Mouse (Mus musculus) ovary, postnatal 14 days (tissue): Measurements from ENCODE around the gene Adgrv1.
A peak's percentile ranks its signal among the peaks of the same experiment; 100 is the strongest.

Experiments
- DNase-seq: peaks from one replicate; pipeline ENCODE4 v3.0.0; 2022; ENCODE audit warnings: low spot score

The Adgrv1 gene

DNA sequence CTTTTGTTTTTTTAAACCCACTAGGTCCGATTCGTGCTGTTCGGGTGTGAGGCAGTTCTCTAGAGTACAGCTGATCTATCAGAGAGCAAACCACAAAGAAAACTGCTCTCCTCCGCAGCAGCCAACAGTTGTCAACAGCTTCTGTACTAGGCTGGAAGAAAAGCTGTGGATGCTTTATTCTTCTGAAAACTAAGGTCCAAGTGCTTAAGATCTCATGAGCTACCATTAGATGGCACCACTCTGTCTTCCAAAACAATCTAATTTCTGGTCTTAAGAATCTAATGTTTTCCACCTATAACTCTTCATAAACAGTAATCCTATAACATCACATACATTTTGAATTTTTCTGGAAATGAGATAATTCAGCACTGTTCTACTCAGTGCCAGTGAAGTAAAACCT, 22.6 kb downstream of the Adgrv1 start:
- no peak for DNase-seq

DNA sequence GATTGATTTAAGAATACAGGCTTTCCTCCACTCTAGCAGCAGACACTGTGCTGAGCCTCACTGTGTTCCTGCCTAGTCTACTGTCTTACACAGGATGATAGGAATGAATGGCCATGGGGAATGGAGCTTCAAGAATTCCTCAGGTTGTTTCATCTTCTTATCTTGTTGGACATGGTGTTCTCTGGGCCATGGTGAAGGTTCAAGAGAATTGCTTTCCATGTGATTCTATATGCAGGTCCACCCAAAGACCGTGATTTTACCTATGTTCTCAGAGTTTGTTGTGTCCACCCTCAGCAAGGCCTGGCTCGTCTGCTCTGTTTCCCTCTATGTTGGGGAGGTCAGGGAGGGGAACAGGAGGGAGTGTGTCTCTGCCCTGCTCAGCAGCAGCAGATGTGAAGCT, 26.0 kb downstream of the Adgrv1 start:
- no peak for DNase-seq

DNA sequence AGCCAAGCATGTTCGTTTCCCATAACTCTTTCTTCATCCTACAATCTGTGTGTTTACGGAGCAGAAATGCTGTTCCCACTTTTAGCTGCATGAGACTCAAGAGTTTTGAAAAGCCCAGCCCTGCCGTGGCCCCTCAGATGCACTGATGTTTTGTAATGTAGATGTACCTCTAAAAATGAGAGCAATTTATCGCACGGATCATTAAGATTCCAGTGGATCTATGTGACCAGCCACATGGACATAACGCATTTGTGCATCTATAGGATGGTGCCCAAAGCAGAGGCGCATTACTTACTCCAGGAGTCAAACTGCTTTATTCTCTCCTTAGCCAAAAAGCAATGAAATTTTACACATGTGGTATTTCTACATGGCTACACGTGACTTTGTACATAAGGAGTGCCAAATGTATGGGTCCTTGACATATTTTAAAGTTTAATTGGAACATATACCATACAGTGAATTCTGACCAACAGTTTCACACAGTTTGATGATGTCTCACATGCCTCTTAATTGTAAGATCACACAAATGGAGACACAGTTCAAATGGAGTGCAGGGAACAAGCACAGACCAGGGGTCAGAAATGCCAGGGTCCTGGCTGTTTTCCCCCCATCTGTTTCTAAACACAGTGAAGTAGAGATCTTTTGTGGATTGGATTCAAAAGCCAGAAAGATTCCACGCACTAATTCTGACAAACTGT, 35.9 kb downstream of the Adgrv1 start:
- no peak for DNase-seq

DNA sequence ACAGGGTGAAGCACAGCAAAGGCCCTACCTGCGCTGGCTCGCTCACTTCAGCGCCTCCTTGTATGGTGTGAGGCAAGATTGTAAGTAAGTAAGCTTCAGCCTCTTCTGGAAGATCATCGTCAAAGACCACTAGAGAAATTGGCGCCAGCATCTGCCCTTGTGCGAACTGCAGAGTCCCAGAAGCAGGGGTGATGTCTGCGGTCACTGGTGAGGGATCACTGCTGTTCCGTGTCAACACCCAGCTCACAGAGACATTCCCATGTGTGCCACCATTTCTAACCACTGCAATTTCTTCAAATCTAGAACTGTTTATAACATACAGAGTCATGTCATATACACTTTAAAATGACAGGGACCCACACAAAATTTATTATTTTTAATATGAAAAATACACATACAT, 54.3 kb downstream of the Adgrv1 start:
- no peak for DNase-seq

DNA sequence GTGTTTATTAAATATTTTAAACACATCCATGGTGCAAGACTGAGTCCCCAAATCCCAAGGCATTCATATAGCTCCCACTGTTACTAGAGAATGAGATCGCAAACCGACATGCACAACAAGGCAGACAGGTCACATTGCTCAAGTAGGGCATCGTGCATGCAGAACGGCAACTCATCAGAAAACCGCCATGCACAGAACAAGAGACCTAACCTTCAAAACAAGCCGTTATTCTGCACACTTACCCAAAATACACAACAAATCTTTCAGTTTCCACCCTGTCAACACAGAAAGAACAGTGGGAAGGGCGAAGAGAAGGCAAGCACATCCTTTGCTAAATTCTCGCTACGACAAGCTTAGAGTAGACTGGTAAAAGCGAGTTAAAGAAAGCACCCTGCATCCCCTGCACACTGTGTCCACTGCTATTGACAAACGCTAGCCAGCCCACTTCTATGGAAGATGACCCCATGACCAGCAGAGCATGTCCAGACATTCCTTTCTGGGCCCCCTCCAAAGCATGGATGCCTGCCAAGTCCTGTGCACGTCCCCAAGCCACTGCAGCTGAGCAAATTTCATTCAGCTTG, 62.6 kb downstream of the Adgrv1 start:
- peak; percentile 15 for DNase-seq

DNA sequence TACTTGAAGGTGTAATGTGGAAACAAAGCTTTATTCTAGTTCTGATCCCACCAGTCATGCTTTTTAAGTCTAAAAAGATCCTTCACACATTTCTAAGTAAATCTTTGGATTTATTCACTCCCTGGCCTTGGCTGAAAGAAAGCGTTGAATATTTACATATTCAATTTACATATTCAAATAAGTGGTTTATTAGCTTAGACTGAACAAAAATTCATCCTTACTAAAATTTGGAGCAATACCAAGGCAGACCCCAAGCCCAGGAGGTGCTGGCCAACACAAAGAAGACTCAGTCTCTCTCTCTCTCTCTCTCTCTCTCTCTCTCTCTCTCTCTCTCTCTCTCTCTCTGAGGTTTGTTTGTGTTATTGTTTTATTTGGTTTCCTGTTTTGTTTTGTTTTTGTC, 82.9 kb downstream of the Adgrv1 start:
- DNase-seq, result no peak

DNA sequence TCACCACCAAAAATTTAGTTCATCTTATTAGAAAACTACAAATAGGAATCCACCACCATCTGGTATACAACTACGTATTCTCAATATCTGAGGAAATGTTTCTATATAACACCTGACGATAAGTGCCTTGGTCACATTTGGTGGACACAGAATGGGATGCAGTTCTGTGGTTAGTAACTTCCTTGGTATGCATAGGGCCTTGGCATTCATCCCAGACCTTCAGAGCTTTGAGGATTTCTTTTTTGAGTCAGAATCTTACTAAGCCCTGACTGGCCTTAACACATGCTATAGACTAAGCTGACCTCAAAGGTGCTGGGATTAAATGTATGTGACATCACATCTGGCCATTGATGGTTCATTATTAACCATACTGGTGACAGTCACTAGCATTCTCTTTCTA, 98.0 kb downstream of the Adgrv1 start:
- DNase-seq, result no peak

DNA sequence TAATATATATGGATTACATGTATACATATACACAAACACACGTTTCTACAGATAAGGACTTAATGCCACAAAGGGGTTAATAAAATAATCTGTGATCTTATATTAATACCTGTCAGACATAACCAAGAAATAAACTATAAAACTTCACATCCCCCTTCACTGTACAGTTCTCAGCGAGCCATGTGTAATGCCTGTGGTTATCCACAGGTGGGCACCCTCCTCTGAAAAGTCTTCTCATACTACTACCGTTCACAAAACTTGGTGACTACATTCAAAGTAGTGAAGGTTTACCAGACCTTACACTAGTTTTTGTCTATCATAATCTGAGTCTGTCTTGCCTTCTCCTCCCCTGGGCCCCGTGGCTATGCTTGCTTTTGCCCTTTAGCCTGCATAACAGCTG, 106.3 kb downstream of the Adgrv1 start:
- no peak for DNase-seq

DNA sequence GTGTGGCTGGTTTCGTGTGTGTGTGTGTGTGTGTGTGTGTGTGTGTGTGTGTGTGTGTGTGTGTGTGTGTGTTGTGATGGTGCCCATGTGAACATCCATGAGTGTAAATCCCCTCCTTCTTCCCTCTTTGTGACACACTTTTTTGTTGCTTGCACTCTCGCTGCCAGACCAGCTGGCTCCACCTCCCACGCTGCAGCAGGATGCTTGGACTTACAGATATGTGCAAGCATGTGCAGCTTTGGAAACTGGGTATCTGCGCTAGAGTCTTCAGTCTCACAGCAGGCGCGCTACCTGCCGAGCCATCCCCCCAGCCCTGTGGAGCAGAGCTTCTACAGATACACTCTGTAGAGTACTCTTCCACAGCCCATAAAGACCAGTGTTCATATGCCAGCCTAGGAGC, 122.8 kb downstream of the Adgrv1 start:
- DNase-seq, result no peak

DNA sequence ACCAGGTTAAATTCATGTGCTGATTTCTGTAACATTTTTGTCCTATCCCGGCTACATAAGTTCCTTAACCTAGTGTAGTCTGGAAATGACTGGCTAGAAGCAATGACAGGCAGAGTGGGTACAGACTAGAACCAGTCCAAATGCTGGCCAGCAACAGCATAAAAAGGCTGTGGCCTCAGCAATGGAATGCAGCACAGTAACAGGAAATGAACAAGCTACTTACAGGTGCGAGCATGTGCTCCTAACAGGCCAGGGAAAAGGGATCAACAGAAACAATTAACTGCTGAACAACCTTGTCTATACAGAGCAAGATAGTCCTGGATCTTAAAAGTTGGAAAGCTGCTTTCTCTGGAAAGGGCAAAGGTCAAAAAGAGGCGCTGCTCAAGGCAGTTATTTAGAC, 135.9 kb downstream of the Adgrv1 start:
- DNase-seq, result no peak

DNA sequence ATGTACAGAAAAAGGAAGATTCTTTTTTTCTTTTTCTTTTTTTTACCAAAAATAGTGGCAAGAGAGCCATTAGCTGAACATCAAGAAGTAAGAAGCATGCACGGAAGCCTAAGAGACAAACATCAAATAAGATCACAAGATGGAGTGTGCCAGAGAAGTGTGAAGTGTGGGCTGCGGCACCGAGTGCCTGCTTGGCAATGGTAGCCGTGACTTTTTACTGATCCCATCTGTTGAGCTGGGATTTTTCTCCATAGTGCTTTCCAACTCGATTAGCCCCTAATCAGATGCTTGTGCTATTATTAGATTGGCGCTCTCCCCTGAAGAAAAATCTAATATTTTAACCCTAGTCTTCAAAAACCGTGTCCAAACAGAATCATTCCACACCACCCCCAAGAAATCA, 141.0 kb downstream of the Adgrv1 start:
- no peak for DNase-seq

DNA sequence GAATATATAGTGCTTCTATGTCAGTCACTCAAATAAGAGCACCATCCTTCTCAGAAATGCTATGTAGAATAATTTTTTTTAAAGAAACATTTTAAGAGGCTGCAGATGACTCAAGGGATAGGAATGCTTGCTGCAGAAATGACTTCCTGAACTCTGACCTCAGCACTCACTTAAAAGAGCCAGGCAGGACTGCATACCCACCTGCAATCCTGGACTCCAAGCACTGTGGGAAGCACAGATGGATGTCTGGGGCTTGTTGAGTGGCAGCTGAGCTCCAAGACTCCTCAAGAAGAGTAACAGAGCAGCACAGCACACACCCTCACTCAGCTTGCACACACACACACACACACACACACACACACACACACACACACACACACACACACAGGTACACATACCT, 146.0 kb downstream of the Adgrv1 start:
- no peak for DNase-seq

DNA sequence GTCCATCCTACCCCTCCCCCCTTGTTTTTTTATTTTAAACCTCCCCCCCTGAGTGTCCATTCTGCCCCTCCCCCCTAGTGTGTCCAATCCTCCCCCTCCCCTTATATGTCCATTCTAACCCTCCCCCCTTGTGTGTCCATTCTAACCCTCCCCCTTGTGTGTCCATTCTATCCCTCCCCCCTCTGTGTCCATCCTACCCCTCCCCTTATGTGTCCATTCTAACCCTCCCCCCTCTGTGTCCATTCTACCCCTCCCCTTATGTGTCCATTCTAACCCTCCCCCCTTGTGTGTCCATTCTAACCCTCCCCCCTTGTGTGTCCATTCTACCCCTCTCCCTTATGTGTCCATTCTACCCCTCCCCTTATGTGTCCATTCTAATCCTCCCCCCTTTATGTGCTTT, 159.2 kb downstream of the Adgrv1 start:
- DNase-seq, result no peak

DNA sequence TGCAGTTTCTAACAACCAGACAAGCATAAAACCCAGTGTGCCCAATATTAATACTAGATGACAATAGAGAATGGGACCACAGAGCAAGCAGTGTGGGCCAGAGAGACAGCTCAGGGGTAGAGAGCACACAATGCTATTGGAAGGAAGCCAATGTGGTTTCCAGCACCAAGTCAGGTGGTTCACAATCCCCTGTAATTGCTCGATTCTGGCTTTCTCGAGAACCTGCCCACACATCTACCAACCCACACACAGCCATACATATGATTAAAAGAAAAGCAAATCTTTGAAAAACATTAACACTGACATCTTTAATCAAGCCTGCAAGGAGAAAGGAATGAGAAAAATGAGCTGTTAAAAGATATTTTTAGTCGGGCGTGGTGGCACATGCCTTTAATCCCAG, 166.3 kb downstream of the Adgrv1 start:
- no peak for DNase-seq

DNA sequence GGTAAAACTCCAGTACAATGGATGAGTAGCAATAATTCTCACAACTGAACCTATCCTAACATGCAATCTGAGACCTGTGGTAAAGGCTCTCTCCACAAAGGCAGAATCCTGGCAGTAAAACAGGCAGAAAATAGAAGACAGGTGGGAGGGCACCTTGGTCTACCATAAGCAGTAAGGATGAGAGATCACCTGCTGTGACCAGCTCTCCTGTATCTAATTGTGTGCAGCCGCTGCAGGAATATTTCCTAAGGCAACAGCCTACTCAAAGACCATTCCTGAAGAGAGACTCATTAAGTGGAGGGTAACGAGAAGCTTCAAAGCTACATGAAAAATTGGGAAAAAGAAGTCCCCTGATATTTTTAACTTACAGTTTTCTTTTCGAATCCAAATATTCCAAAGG, 167.2 kb downstream of the Adgrv1 start:
- DNase-seq, result no peak

DNA sequence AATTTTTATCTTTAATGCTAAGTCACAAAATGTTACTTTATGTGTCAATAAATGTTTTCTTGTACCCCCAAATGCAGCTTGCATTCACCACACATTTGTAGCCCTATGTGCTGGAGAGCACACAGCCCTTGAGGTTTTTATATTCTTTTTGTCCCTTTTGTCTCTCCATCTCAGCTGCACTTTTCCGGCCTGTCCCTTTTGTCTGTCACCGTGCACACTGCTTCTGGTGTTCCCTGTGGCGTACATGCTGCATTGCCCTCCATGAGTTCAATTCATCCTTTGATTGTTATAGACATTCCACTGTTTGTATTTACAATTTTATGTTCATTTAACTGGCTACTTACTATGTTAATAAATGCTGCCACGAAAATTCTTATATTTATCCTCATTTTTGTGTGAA, 183.3 kb downstream of the Adgrv1 start:
- no peak for DNase-seq

DNA sequence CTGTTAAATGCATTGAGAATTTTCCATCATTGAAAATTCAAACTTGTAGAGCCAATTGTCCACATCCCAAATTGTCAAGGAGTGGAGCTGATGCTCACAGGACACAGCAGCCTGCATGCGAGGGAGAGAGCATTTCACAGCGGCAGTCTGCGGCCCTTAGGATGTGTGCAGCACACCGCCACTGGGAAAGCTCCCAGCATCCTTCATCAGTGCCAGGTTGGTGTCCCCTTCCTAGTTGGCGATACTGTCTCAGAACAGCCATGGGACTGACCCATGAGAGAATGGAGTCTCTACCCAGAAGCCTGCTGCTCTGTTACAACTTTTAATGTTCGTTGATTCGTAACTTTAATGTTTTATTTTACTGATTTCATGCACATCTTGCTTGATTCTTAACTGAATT, 183.8 kb downstream of the Adgrv1 start:
- DNase-seq, result no peak

DNA sequence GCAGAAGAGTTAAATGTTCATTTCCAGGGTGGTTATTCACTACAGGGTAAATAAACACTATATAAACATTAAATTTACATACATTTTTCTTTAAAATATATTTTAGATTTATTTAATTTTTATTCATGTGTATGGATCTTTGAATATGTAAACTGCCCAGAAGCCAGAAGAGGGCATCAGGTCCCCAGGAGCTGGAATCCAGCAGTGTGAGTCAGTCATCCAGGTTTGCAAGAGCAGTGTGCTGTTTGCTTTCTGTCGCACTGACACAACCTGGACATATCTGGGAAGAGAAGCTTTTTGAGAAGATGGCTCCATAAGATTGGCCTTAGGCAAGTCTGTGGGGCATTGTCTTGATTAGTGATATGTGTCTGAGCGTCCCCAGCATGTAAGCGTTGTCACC, 191.5 kb downstream of the Adgrv1 start:
- no peak for DNase-seq

DNA sequence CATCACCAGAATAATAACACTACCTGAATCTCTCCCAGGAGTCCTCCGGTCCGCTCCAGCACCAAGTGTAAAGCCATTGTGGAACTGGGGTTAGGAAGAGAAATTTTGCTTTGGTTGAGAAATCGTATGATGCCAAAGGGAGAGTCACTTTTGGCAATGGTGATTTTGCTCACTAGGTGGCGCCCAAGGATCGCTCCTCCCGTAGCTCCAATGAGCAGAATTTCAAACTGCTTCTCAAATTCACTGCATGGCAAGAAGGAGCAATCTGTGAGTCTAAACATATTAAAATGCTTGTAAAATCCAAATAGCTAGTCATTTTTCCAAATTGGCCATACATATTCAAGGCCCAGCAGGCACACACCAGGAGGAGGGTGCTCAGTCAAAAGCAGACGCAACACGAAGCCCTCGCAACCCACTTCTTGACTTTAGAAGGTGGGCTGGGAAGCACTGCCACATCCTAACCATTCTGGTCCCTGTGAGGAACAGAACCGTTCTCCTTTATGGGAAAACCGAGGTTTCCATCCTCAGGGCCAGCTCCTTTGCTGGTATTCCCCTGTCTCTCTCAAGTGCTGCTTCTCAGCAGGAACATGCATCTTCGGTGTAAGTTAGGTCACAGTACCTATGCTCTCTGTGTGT, 193.4 kb downstream of the Adgrv1 start:
- DNase-seq, result peak; percentile 77

DNA sequence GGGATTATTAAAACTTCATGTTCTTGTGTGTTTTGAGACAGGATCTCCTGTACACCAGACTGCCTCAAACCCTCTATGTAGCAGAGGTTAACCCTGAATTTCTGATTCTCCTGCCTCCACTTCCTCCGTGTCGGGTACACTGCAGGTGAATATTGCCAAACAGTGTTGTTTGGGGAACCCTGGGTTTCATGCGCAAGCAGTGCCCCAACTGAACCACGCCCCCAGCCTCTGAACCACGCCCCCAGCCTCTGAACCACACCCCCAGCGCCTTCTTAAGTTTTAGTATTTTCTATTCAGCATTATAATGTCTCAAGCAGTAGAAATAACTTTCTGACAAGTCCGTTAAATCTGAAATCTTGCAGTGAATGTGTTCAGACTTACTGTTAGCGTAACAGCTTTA, 195.9 kb downstream of the Adgrv1 start:
- no peak for DNase-seq

DNA sequence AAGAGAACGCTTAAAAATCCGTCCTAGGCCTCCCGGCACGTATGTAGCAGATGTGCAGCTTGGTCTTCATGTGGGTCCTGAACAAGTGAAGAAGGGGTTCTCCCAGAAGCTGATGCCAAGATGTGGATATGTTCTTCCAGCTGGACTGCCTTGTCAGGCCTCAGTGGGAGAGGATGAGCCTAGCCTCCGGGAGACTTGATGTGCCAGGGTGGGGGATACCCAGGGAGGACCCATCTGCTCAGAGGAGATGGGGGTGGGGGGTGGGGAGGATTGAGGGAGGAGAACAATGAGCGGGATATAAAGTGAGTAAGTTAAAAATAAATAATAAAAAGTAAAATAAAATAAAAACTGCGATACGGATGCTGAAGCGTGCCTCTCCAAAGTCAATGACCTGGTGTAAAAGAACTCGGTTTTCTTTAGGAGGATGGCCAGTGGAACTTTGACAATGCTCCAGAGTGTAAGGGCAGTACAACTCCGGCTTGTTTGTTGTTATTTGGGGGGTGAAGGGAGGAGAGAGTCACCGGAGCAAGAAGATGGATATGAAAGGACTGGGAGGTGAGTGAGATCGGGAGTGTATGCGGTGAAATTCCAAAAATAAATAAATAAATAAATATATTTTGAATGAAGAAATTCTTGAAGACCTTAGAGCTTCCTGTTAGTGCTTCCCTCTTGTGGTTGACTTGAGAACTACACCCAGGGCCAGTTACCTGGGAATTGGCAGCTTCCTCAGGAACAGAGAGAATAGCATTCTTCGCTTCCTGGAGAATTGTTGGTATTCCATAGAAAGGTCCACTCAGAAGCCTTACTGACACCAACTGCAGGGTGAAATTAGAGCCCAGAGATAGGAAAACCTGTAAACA, 205.8 kb downstream of the Adgrv1 start:
- peak; percentile 60 for DNase-seq

DNA sequence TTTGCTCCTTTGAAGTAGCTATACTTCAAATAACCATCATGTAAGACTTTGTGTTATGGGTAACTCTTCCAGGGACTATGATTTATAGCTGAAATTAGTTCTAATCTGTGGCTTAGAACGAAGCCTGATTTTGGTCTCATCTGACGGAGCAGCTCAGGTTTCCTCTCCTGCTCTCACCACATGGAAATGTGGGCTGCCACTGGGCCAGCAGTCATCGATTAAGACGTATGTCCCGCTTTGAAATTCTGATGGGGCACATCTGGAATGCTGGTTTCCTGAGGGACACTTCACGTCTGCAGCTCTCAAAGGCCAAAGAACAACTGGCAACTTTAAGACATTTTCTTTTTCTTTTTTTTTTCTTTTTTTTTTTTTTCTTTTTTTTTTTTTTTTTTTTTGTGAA, 207.8 kb downstream of the Adgrv1 start:
- no peak for DNase-seq

DNA sequence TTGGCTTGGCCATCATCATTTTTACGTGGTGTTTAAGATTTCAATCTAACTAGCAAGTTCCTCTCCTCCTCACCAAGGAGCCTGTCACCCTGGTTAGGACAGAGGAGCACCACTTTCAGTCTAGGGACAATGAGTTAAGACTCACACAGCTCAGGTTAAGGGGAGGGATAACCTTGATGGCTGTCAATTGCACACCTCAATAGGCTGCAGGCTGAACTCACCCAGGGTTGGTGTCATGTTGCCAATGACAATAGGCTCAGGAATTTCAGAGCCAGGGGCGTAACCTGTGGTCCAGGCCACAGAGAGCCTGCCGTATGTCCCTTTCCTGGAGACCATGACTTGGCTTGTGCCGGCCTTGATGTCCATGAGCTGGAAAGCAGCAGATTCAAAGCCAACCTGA, 209.0 kb downstream of the Adgrv1 start:
- DNase-seq, result no peak
